ENCODE assay signal across 9 mouse cellular contexts in the genomic region with DNA sequence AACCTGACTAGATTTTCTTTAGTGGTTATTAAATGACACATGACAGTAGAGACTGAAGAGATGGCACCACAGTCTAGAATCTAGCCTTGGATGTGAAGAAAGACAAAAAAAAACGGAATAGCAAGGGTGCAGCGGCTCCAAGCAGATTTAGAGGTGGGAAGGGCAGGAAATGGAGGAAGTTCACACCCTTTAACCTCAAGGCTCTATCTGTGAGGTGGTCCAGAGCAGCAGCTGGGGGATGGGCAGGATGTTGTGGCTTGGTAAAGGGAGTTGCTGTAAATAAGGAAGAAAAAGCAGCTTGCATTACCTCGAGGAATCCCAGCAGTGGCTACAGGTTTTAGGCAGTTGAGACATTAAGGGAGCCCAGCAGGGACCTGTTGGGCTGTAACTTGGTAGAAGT. TPM values are rescaled to one million over a fixed set of nuclear protein-coding genes. Genes with fewer than 3 reads are reported as not detected.
DNase-seq lines count a peak whose midpoint lies in the region; ATAC-seq lines count a peak whose summit lies in the region.
"Had no signal": no experiment of that assay in that cellular context is flagged by ENCODE, and none has a peak within 500 bp of the region (broad histone marks: within the 10 kb centered on the region; RNA-seq: fewer than 3 reads in every experiment).

No protein-coding gene starts in this region.

- no peak for DNase-seq in heart, adult 9 months (ENCODE audit: low spot score in 2 of 2)
- peak; percentile 39 to 51 for DNase-seq in kidney, adult 8-10 months
- DNase-seq in lung, postnatal 36 days: peak; percentile 81
- no peak for DNase-seq in testis, postnatal 14 days (ENCODE audit: low spot score)
- DNase-seq in frontal cortex, adult 2 months (ENCODE audit: extremely low spot score in 1 of 2, low spot score in 1 of 2): no peak
- no peak for DNase-seq in layer of hippocampus, adult 9-11 months
- no peak for DNase-seq in forebrain, embryonic 10.5 days (ENCODE audit: extremely low spot score, low spot score)
- DNase-seq: retina, postnatal 1 day had no signal

- no peaks in the 10 kb centered on the region for H3K27me3 ChIP-seq in heart, embryonic 11.5 days (ENCODE audit: control insufficient read depth, insufficient read depth, low read length)
- H3K27me3 ChIP-seq in forebrain, embryonic 10.5 days (ENCODE audit: poor library complexity, severe bottlenecking): no peaks in the 10 kb centered on the region

- H3K4me3 ChIP-seq in heart, embryonic 11.5 days (ENCODE audit: low read depth, low read length): no peak overlapping the region
- no peak overlapping the region for H3K4me3 ChIP-seq in forebrain, embryonic 10.5 days

- no peak for ATAC-seq in heart, embryonic 11.5 days (replicated peaks; ENCODE audit: insufficient number of reproducible peaks, low FRiP score, low TSS enrichment)

- H3K36me3 ChIP-seq in heart, embryonic 11.5 days (ENCODE audit: control insufficient read depth, insufficient read depth, low read length): no peaks in the 10 kb centered on the region
- no peaks in the 10 kb centered on the region for H3K36me3 ChIP-seq in forebrain, embryonic 10.5 days (replicated peaks)

- no peak overlapping the region for H3K9ac ChIP-seq in heart, embryonic 11.5 days (ENCODE audit: low read depth, low read length)

- no peaks in the 10 kb centered on the region for H3K9me3 ChIP-seq in heart, embryonic 11.5 days (replicated peaks; ENCODE audit: control insufficient read depth, low read length)
- H3K9me3 ChIP-seq in forebrain, embryonic 10.5 days: no peaks in the 10 kb centered on the region

- WGBS in heart, embryonic 11.5 days (ENCODE audit: insufficient replicate concordance): 5% methylated on average over 3 of the region's 3 CpGs
- 47% methylated on average over 3 of the region's 3 CpGs for WGBS in forebrain, embryonic 10.5 days

- H3K27ac ChIP-seq in heart, embryonic 11.5 days (ENCODE audit: low read depth, low read length): peak overlapping the region; percentile 8; the same call in 1 of the 2 replicates
- H3K27ac ChIP-seq in forebrain, embryonic 10.5 days: no peak overlapping the region

- peaks cover 6% of the 10 kb centered on the region for H3K4me1 ChIP-seq in heart, embryonic 11.5 days (ENCODE audit: control insufficient read depth, insufficient read depth, low read length)
- H3K4me1 ChIP-seq in forebrain, embryonic 10.5 days: peaks cover 13% of the 10 kb centered on the region

- H3K4me2 ChIP-seq in heart, embryonic 11.5 days: no peak overlapping the region

RNA-seq across cellular contexts. Expression of gene Smu1, which starts 23.4 kb away (rescaled TPM):
- 105 and 123 TPM in 2 replicates for polyA plus RNA-seq in heart, embryonic 11.5 days (2014; fragmentation: Nextera tagmentation; extraction: Ambion mirVana)
- 49.0 and 54.8 TPM in 2 replicates for polyA plus RNA-seq in frontal cortex, adult 2 months (2012; rRNA removed)
- 196 and 198 TPM in 2 replicates for polyA plus RNA-seq in forebrain, embryonic 10.5 days (2016; fragmentation: Nextera tagmentation; extraction: Ambion mirVana)

RNA-seq across cellular contexts. Expression of gene Dnaja1, which starts 59.2 kb away (rescaled TPM):
- polyA plus RNA-seq in heart, embryonic 11.5 days (2014; fragmentation: Nextera tagmentation; extraction: Ambion mirVana): 317 and 358 TPM in 2 replicates
- polyA plus RNA-seq in frontal cortex, adult 2 months (2012; rRNA removed): 116 and 127 TPM in 2 replicates
- polyA plus RNA-seq in forebrain, embryonic 10.5 days (2016; fragmentation: Nextera tagmentation; extraction: Ambion mirVana): 570 and 635 TPM in 2 replicates

Comparison
In these comparisons a context has a peak if more than half of its experiments do, and no peak if none do; other contexts are left out.
1. DNase-seq: peak in kidney, adult 8-10 months (2 of 2) and lung, postnatal 36 days (single experiment); none in heart, adult 9 months (0 of 2), testis, postnatal 14 days (single experiment), frontal cortex, adult 2 months (0 of 2), layer of hippocampus, adult 9-11 months (single experiment) and forebrain, embryonic 10.5 days (single experiment).